Mouse (Mus musculus) adrenal gland, postnatal 0 days (tissue): ENCODE data around the gene D3Ertd751e. TPM values are rescaled to one million over a fixed set of nuclear protein-coding genes. Genes with fewer than 3 reads are reported as not detected.

ENCODE experiments used
- polyA plus RNA-seq: library from polyadenylated mRNA; unstranded; fragments of >200 nt; fragmentation: Nextera tagmentation; extraction: Ambion mirVana; gene quantifications from 2 replicates; pipeline ENCODE4 v1.2.1, GENCODE M21; 2015

Gene D3Ertd751e
- 17.6 and 18.5 TPM in 2 replicates for polyA plus RNA-seq

DNA sequence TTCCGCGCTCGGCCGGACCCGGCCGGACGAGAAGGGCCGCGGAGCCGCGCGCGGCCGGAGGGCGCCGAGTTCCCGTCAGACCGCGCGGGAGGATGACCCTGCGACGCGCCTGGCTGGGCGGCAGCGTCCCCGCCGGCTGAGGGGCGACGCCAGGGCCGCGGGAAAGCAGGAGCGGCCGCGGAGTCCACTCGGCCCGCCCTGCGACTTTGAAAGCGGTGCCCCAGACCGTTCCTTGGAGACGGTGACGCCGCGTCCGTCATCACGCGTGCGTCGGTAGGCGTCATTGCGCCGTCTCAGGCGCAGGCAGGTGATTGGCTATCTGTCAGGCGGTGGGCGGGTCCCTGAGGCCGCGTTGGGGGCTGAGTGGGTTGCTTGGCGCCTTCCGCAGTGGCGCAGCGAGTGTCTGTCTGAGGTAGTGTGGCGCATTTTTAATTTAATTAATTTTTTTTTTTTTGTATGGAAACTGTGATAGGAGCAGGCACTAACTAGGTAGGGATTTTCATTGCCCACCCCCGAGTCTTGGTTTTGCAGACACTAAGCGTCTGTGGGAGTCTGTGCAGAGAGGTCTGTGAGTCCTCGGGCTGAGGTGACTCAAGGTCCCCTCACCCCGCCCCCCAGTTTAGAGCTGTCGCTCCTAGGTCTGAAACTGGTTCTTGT, at the start of gene D3Ertd751e, which contains the start of gene Sclt1:
Gene D3Ertd751e (plus strand): TSS at position 334 of the 657 bp plus-strand sequence.
Gene Sclt1 (minus strand): TSS at position 237 of the 657 bp plus-strand sequence.

Other genes with a start within 250 kb of the D3Ertd751e start
- gene Jade1, start 186.9 kb upstream of the D3Ertd751e start, polyA plus RNA-seq: 9.0 and 18.0 TPM in 2 replicates
- gene Sclt1, start 97 bp upstream of the D3Ertd751e start, polyA plus RNA-seq: 14.2 and 16.3 TPM in 2 replicates